Mouse (Mus musculus) adrenal gland, postnatal 36 days (tissue): ENCODE data around the gene Cnnm4. TPM values are rescaled to one million over a fixed set of nuclear protein-coding genes. Genes with fewer than 3 reads are reported as not detected.
"Not testable (repeated sequence)": the region's sequence is repeated elsewhere in the genome, so short reads cannot be mapped to it uniquely, and the experiment has no call there.

Experiments used
- DNase-seq, 2 experiments: peaks; one replicate each; pipeline ENCODE4 v3.0.0; 2021; ENCODE audit warnings: mixed read lengths in 1 of 2
- total RNA-seq, 2 experiments: library from RNA; stranded (reverse); gene quantifications; 2 replicates each; pipeline ENCODE4 v1.2.3; 2021

The Cnnm4 gene
- total RNA-seq, 2 experiments from 2014 or later: 3.9 to 4.9 TPM

DNA sequence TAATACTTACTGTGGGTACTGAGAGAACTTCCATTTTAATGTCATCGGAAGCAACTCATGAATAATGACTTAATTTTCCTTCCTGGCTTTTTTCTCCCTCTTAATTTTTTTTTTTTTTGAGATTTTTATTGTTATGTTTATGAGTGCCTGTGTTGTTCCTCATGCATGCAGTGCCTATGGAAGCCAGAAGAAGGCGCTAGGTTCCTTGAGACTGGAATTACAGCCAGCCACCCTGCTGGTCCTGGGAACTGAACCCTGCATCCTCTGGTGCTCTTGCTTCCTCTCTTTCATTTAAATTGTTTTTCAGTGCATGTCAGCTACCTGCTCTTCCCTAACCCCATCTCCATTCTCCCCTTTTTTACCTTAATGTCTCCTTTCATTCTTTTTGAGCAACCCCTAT, 42.3 kb downstream of the Cnnm4 start:
- DNase-seq: peak; percentile 41 to 45

- no peak for DNase-seq
These were observed 46.8 kb downstream of the Cnnm4 start for GRCm38 (mm10) chr1:36518259-36518658.

- no peak for DNase-seq
These were observed 48.2 kb downstream of the Cnnm4 start for GRCm38 (mm10) chr1:36519626-36520025.

DNA sequence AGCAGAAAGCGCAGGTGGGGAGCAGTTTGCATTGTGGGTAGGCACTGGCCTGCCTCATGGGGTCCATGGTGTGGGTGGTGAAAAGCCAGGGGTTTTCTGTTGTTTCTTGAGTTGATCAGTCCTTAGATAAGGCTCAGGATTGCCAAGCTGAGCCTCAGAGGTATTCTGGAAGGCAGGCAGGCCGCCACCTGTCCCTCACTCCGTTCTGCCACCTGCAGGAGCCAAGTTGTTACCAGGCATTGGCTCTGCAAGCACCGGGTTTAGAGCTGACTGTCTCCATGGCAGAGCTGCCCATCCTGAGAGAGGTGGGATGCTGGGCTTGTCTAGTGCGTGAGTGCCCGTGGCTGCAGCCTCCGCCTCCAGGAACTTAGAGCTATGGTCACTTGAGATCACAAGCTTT, 50.8 kb downstream of the Cnnm4 start:
- no peak for DNase-seq

DNA sequence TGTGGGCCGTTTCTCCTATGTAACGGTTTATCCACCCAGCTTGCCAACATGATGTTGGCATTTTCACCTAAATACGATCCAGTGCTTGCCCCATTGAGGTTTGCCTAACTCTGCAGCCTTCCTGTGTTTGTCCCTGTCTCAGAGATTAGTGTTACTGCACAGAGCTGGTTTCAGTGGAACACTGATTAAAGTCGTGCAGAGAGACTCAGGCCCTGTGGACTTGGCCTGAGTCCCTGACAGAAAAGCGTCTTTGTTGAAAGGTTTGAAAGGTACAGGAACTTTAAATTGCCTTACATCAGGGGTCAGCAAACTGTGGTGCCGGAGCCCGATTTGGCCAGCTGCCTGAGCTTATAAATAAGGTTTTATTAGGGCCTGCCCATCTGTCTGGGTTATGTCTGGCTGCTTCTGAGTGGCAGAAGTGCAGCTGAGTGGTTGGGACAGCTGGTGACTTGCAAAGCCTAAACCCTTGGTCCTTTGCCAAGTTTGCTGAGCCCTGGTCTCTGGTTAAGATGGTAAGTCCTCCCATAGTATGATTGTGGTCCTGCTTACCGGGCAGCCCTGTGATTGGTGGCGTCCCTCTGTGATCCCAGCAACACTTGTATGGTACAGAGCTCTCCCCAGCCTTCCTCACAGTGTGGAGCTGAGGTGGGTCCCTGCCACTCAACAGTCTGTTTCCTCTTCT, 52.1 kb downstream of the Cnnm4 start:
- DNase-seq: no peak

- no peak for DNase-seq
These were observed 52.6 kb downstream of the Cnnm4 start for GRCm38 (mm10) chr1:36524058-36524457.

DNA sequence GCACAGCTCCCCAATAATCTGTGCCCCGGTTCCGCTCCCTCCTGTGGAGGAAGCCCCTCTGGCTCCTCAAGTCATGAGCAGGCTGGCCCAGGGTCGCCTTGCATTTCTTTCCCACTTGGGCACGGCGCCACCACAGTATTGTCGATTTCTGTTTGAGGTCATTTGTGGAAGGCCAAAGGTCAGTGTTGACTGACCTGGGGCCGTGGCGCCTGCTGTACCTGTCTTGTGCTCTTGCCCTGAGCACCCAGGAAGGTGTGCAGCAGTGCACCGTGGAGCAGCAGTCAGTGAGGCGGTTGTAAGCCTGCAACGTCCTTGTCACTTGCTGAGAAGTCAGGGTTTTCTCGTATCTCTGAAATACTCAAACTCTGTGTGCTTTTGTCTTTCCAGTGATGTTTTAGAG, 54.4 kb downstream of the Cnnm4 start:
- no peak for DNase-seq

DNA sequence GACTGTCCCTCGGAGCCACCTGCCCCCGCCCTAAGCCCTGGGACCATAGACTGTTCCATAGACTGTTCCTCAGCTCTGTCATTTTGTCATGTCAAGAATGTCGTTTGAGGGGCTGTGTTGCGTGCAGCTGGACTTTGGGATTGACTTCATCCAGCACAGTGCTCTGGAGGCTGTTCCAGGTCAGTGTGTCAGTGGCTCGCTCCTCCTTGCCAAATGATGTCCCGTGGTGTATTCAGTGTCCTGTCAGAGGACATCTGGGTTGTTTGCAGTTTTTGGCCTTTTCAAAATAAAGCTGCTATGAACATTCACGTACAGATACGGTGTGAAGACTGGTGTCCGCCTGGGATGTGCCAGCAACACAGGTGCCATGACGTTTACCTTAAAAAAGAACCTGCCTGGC, 55.5 kb downstream of the Cnnm4 start:
- DNase-seq: no peak

DNA sequence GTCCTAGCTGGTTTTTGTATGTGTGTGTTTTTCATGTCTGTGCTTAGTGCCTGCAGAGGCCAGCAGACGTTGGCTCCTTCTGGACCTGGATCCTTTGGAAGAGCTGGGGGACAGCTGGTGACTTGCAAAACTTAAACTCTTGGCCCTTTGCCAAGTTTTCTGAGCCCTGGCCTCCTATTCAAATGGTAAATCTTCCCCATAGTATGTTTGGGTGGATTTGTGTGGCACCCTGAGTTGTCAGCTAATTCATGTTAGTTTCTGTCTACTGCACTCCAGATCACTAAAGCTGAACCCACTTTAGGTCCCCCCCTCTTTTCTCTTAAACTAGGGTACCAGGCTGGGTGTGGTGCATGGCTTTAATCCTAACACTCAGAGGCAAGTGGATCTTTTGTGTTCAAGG, 56.9 kb downstream of the Cnnm4 start:
- DNase-seq: no peak

DNA sequence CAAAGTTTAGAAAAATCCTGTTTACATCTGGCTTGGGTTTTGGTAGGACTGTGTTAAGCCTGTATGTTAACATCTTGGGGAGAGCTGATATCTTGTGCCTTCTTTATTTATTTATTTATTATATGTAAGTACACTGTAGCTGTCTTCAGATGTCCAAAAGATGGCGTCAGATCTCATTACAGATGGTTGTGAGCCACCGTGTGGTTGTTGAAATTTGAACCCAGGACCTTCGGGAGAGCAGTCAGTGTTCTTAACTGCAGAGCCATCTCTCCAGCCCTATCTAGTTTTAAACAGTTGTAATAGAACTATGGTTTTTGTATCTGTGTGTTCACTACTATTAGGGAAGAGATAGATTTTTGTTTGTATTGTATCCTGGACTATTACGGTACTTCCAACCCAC, 57.9 kb downstream of the Cnnm4 start:
- DNase-seq: no peak

DNA sequence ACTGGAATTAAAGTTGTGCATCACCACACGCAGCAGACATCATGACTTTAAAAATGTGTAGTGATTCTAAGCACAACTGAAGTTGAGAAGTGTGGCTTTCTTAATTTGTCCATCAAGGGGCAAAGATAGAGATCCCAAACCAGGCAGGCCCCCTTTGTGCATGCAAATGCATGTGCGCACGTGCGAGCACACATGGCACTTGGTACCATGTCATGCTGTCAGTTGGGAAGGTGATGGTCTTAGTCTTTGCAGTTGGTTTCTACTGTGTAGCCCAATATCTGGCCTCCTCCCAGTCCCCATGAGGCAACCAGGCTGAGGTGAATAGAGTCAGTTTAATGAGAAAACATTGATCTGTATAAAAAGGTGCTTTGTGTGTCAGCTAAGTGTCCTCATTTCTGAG, 58.5 kb downstream of the Cnnm4 start:
- DNase-seq: no peak

GRCm38 (mm10) chr1:36530485-36530884, 59.1 kb downstream of the Cnnm4 start:
- no peak for DNase-seq

DNA sequence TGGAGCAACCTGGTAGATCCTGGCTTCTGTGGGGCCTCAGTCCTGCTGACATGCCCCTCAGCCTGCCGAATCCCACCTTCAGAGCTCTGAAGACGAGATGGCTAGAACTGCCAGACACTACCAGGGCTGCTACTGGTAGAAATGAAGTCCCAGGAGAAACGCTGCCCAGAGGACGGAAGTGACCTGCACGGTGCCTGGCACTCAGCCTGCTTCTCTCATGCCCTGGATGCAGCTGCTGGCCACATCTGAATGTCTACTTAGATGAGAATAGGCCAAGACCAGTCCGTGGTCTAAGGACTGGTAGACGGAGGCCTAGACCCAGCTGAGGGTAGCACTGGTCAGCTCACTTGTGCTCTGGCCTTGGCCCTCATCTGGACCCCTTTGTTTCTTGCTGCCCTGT, 59.5 kb downstream of the Cnnm4 start:
- no peak for DNase-seq

DNA sequence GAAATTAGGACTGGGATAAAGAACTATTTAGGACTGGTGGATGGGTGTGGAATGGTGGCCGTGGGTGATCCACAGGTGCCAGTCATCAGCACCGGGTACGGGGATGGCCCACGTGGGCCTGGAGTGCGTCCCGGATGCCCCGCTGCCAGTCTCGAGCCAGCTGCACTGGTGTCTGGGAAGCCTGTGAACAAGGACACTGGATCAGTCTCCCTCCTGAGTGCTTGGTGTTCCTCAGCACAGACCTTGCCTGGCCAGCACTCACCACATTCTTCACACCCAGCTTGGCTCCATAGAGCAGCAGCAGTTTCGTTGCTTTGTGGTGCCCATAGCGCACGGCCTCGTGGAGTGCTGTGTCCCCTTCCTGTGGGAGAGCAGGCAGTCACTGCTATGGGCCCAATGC, 60.0 kb downstream of the Cnnm4 start:
- DNase-seq: no peak

GRCm38 (mm10) chr1:36533546-36533945, 62.1 kb downstream of the Cnnm4 start:
- no peak for DNase-seq

GRCm38 (mm10) chr1:36534595-36535058, 63.2 kb downstream of the Cnnm4 start:
- no peak for DNase-seq

GRCm38 (mm10) chr1:36535477-36536396, 64.3 kb downstream of the Cnnm4 start:
- DNase-seq: peak; percentile 65 to 73

- no peak for DNase-seq
These were observed 64.9 kb downstream of the Cnnm4 start for GRCm38 (mm10) chr1:36536397-36536728.

- not testable (repeated sequence) for DNase-seq
These were observed 65.4 kb downstream of the Cnnm4 start, which contains the start of gene Ankrd23 for GRCm38 (mm10) chr1:36536783-36537182. Ankrd23 (minus strand) TSS chr1:36536883.

DNA sequence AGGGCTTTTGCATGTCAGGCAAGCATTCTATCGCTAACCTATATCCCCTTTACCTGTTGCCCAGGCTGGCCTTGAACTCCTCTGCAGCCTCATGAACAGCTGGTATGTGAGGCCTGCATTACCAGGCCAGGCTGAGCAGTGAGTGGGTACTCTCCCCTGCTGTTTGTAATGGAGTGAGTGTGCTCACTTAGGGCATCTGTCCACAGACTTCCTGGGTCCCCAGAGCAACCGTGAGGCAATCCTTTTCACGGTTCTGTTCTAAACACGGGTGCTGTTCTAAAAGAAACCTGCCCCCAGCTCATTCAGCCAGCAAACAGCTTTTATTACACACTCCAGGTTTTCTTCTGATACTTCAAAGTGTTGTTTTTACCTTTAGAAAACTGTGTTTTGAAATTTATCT, 67.3 kb downstream of the Cnnm4 start:
- DNase-seq: no peak

GRCm38 (mm10) chr1:36539186-36539585, 67.8 kb downstream of the Cnnm4 start, which contains the start of gene Gm42417:
Gm42417 (minus strand) TSS chr1:36539429.
- peak; percentile 94 for DNase-seq

DNA sequence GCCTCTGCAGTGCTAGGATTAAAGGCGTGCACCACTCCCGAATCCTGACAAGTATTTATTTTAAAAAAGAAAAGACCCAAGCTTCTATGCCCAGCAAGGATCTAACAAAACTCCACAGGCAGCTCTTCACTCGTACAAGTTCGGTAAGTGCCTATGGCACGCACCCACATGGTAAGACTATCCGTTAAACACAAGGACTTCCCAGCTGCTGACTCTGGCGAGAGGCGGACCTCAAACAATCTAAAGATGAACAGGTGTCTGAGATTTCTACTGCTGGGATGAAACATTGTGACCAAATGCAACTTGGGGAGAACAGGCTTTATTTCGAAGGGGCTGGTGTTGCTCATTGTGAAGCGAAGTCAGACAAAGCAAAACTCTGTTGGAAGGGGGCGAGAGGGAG, 68.7 kb downstream of the Cnnm4 start:
- DNase-seq: no peak

- no peak for DNase-seq
These were observed 69.4 kb downstream of the Cnnm4 start for GRCm38 (mm10) chr1:36540807-36541206.
